Mouse (Mus musculus) heart, embryonic 12.5 days (tissue): ENCODE data around the gene Gm20708. TPM values are rescaled to one million over a fixed set of nuclear protein-coding genes. Genes with fewer than 3 reads are reported as not detected.

ENCODE experiments used
- ATAC-seq: fragments of 200-750 bp; cut with Nextera tagmentation; 2 replicates; pipeline ENCODE4 v1.8.0; 2017; ENCODE audit warnings: moderate TSS enrichment, moderate library complexity; ENCODE audit not compliant: insufficient number of reproducible peaks, low FRiP score
- H3K27ac ChIP-seq: fragments of 300-500 bp; sonication (generic); 2 replicates; pipeline ENCODE4 v1.5.1; 2016; ENCODE audit warnings: mild to moderate bottlenecking, moderate library complexity; ENCODE audit not compliant: poor library complexity, severe bottlenecking
- H3K27me3 ChIP-seq: fragments of 300-500 bp; sonication (generic); replicated peaks from 2 replicates; pipeline ENCODE4 v1.6.1; 2016; ENCODE audit warnings: mild to moderate bottlenecking, moderate library complexity
- H3K36me3 ChIP-seq: fragments of 300-500 bp; sonication (generic); 2 replicates; pipeline ENCODE4 v1.6.1; 2016; ENCODE audit warnings: mild to moderate bottlenecking, moderate library complexity
- H3K4me1 ChIP-seq: fragments of 300-500 bp; sonication (generic); replicated peaks from 2 replicates; pipeline ENCODE4 v1.6.1; 2016; ENCODE audit warnings: mild to moderate bottlenecking
- H3K4me2 ChIP-seq: fragments of 300-500 bp; sonication (generic); 2 replicates; pipeline ENCODE4 v1.6.1; 2016; ENCODE audit warnings: mild to moderate bottlenecking, moderate library complexity
- H3K4me3 ChIP-seq: fragments of 300-500 bp; sonication (generic); 2 replicates; pipeline ENCODE4 v1.5.1; 2016; ENCODE audit warnings: mild to moderate bottlenecking
- H3K9ac ChIP-seq: fragments of 300-500 bp; sonication (generic); 2 replicates; pipeline ENCODE4 v1.6.1; 2016; ENCODE audit warnings: mild to moderate bottlenecking, moderate library complexity
- H3K9me3 ChIP-seq: fragments of 300-500 bp; sonication (generic); replicated peaks from 2 replicates; pipeline ENCODE4 v1.6.1; 2016; ENCODE audit warnings: mild to moderate bottlenecking, moderate library complexity
- WGBS: fragments of 180-500 bp; shearing (Covaris S2); methylation state at CpG from one replicate; pipeline ENCODE4 v1.1.7; 2016; 5-methylcytosine and 5-hydroxymethylcytosine counted together
- polyA plus RNA-seq: library from polyadenylated mRNA; unstranded; fragments of >200 nt; fragmentation: Nextera tagmentation; extraction: Ambion mirVana; gene quantifications from 2 replicates; pipeline ENCODE4 v1.2.1, GENCODE M21; 2016

The Gm20708 gene
- polyA plus RNA-seq, result 0.78 and 0.82 TPM in 2 replicates

GRCm38 (mm10) chr11:117809407-117810311 is at the start of gene Gm20708, which contains the start of gene Syngr2:
Gene Gm20708, plus strand, starts transcription at chr11:117809668.
Gene Syngr2, plus strand, starts transcription at chr11:117809668.
- Histone ChIP-seq H3K27me3 (peaks cover 3% of the 10 kb centered on the region; the same call in 1 of the 2 replicates), H3K4me3 (peak within 1 kb of the TSS; percentile 67), H3K36me3 (peaks cover 29% of the 10 kb centered on the region), H3K9me3 (no peaks in the 10 kb centered on the region), H3K27ac (peak within 1 kb of the TSS; percentile 24), H3K4me2 (peak within 1 kb of the TSS; percentile 95), H3K9ac (peak within 1 kb of the TSS; percentile 77), H3K4me1 (peaks cover 28% of the 10 kb centered on the region)
- peak; percentile 82 for ATAC-seq
- WGBS, result under 1% methylated on average over 73 of the region's 75 CpGs

- Histone ChIP-seq H3K9me3 (no peaks in the 10 kb centered on the region), H3K9ac (no peak overlapping the region), H3K36me3 (peaks cover 86% of the 10 kb centered on the region), H3K4me2 (no peak overlapping the region), H3K4me1 (no peaks in the 10 kb centered on the region), H3K27me3 (no peaks in the 10 kb centered on the region), H3K27ac (no peak overlapping the region), H3K4me3 (no peak overlapping the region)
- WGBS, result 89% methylated on average over 26 of the region's 26 CpGs
- ATAC-seq, result no peak
These were observed 48.9 kb upstream of the Gm20708 start for GRCm38 (mm10) chr11:117760374-117761119.

GRCm38 (mm10) chr11:117761801-117762200 is 47.7 kb upstream of the Gm20708 start:
- H3K27ac ChIP-seq, result no peak overlapping the region

GRCm38 (mm10) chr11:117762246-117762645 is 47.2 kb upstream of the Gm20708 start:
- 54% methylated on average over 12 of the region's 12 CpGs for WGBS
- Histone ChIP-seq H3K27me3 (no peaks in the 10 kb centered on the region), H3K4me2 (no peak overlapping the region), H3K27ac (no peak overlapping the region), H3K4me1 (peaks cover 6% of the 10 kb centered on the region; the same call in 1 of the 2 replicates), H3K36me3 (peaks cover 83% of the 10 kb centered on the region), H3K9ac (no peak overlapping the region), H3K4me3 (no peak overlapping the region), H3K9me3 (no peaks in the 10 kb centered on the region)
- no peak for ATAC-seq

More at GRCm38 (mm10) chr11:117761801-117762200, 47.7 kb upstream of the Gm20708 start:
- peaks cover 86% of the 10 kb centered on the region for H3K36me3 ChIP-seq
- H3K9ac ChIP-seq, result no peak overlapping the region
- 91% methylated on average over 13 of the region's 13 CpGs for WGBS
- no peak for ATAC-seq
- H3K4me3 ChIP-seq, result no peak overlapping the region
- peaks cover 6% of the 10 kb centered on the region; the same call in 1 of the 2 replicates for H3K4me1 ChIP-seq
- H3K9me3 ChIP-seq, result no peaks in the 10 kb centered on the region
- H3K4me2 ChIP-seq, result no peak overlapping the region
- no peaks in the 10 kb centered on the region for H3K27me3 ChIP-seq

GRCm38 (mm10) chr11:117764319-117764718 is 45.1 kb upstream of the Gm20708 start:
- no peak overlapping the region for H3K9ac ChIP-seq
- no peak overlapping the region for H3K4me2 ChIP-seq
- peaks cover 75% of the 10 kb centered on the region for H3K36me3 ChIP-seq
- H3K4me3 ChIP-seq, result no peak overlapping the region
- H3K27ac ChIP-seq, result no peak overlapping the region
- no peaks in the 10 kb centered on the region for H3K9me3 ChIP-seq
- ATAC-seq, result no peak
- H3K27me3 ChIP-seq, result no peaks in the 10 kb centered on the region
- peaks cover 13% of the 10 kb centered on the region for H3K4me1 ChIP-seq
- WGBS, result 84% methylated on average over 9 of the region's 9 CpGs

GRCm38 (mm10) chr11:117765361-117765760 is 44.1 kb upstream of the Gm20708 start:
- Histone ChIP-seq H3K36me3 (peaks cover 75% of the 10 kb centered on the region), H3K27me3 (no peaks in the 10 kb centered on the region), H3K9ac (no peak overlapping the region), H3K4me2 (no peak overlapping the region), H3K27ac (no peak overlapping the region), H3K4me1 (peaks cover 15% of the 10 kb centered on the region), H3K4me3 (no peak overlapping the region), H3K9me3 (no peaks in the 10 kb centered on the region)
- no peak for ATAC-seq
- WGBS, result 86% methylated on average over 5 of the region's 5 CpGs

- WGBS, result 77% methylated on average over 3 of the region's 3 CpGs
- Histone ChIP-seq H3K9ac (no peak overlapping the region), H3K4me3 (no peak overlapping the region), H3K27me3 (no peaks in the 10 kb centered on the region), H3K4me1 (peaks cover 15% of the 10 kb centered on the region), H3K4me2 (no peak overlapping the region), H3K27ac (no peak overlapping the region), H3K36me3 (peaks cover 71% of the 10 kb centered on the region), H3K9me3 (no peaks in the 10 kb centered on the region)
- no peak for ATAC-seq
These were observed 43.2 kb upstream of the Gm20708 start for GRCm38 (mm10) chr11:117766275-117766674.

- WGBS, result 82% methylated on average over 20 of the region's 20 CpGs
- Histone ChIP-seq H3K36me3 (peaks cover 84% of the 10 kb centered on the region), H3K9me3 (no peaks in the 10 kb centered on the region), H3K4me2 (no peak overlapping the region), H3K4me1 (peaks cover 15% of the 10 kb centered on the region), H3K27ac (no peak overlapping the region), H3K9ac (no peak overlapping the region), H3K4me3 (no peak overlapping the region), H3K27me3 (no peaks in the 10 kb centered on the region)
- no peak for ATAC-seq
These were observed 40.5 kb upstream of the Gm20708 start for GRCm38 (mm10) chr11:117768725-117769682.

- no peak overlapping the region for H3K27ac ChIP-seq
- H3K36me3 ChIP-seq, result peaks cover 85% of the 10 kb centered on the region
- no peaks in the 10 kb centered on the region for H3K27me3 ChIP-seq
- no peak overlapping the region for H3K4me2 ChIP-seq
- peaks cover 15% of the 10 kb centered on the region for H3K4me1 ChIP-seq
- no peak for ATAC-seq
- 93% methylated on average over 7 of the region's 7 CpGs for WGBS
- no peak overlapping the region for H3K4me3 ChIP-seq
- no peaks in the 10 kb centered on the region for H3K9me3 ChIP-seq
- no peak overlapping the region for H3K9ac ChIP-seq
These were observed 39.8 kb upstream of the Gm20708 start for GRCm38 (mm10) chr11:117769683-117770047.

- peaks cover 85% of the 10 kb centered on the region for H3K36me3 ChIP-seq
- H3K9me3 ChIP-seq, result no peaks in the 10 kb centered on the region
These were observed 39.1 kb upstream of the Gm20708 start for GRCm38 (mm10) chr11:117770407-117770806.

More at GRCm38 (mm10) chr11:117770407-117770806, 39.1 kb upstream of the Gm20708 start:
- Histone ChIP-seq H3K4me1 (peaks cover 15% of the 10 kb centered on the region), H3K4me3 (no peak overlapping the region), H3K27ac (no peak overlapping the region), H3K27me3 (no peaks in the 10 kb centered on the region), H3K9ac (no peak overlapping the region), H3K4me2 (no peak overlapping the region)
- 85% methylated on average over 10 of the region's 10 CpGs for WGBS
- ATAC-seq, result no peak
